Mouse (Mus musculus) bone marrow macrophage, adult 2 months (primary cell): ENCODE results near the gene AI481877.

Experiments
- CTCF ChIP-seq: IDR thresholded peaks from 2 replicates; pipeline ENCODE4 v1.5.1; 2012; ENCODE audit warnings: low read depth, mild to moderate bottlenecking, low read length, moderate library complexity
- POLR2A ChIP-seq: IDR thresholded peaks from 2 replicates; pipeline ENCODE4 v1.6.1; 2012; ENCODE audit warnings: mild to moderate bottlenecking, low read depth, low read length, borderline replicate concordance

DNA sequence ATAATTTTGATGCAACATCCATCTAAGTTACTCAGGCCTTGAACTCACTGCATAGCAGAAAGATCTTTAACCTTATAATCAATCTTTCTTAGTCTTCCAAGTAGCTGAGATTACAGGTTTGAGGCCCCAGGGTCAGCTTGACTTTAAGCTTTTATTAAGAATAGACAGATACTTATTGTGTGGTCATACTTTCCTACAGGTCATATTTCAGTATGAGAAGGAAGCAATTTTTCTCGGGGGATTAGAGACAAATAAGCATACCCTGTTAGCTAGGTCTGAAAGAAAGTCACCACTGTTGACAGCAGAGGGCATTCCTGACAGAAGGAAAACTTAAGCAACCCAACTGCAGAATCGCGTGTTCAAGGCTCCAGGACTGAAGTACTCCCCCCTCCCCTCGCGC lies 130.8 kb downstream of the AI481877 start:
- no peak for TF ChIP-seq CTCF
- TF ChIP-seq POLR2A: no peak
